Mouse (Mus musculus) hindbrain, embryonic 13.5 days (tissue): ENCODE measurements around the gene Qdpr. TPM values are rescaled to one million over a fixed set of nuclear protein-coding genes. Genes with fewer than 3 reads are reported as not detected.

ENCODE experiments used
- ATAC-seq: fragments of 200-750 bp; cut with Nextera tagmentation; 2 replicates; pipeline ENCODE4 v1.8.0; 2017; ENCODE audit warnings: moderate TSS enrichment; ENCODE audit not compliant: low FRiP score
- H3K27ac ChIP-seq: fragments of 300-500 bp; sonication (generic); 2 replicates; pipeline ENCODE4 v1.5.1; 2015; ENCODE audit warnings: inconsistent platforms, mild to moderate bottlenecking, moderate library complexity
- H3K27me3 ChIP-seq: fragments of 300-500 bp; sonication (generic); 2 replicates; pipeline ENCODE4 v1.6.1; 2015; ENCODE audit warnings: mild to moderate bottlenecking, inconsistent platforms
- H3K36me3 ChIP-seq: fragments of 300-500 bp; sonication (generic); 2 replicates; pipeline ENCODE4 v1.6.1; 2015; ENCODE audit warnings: mild to moderate bottlenecking, inconsistent platforms
- H3K4me1 ChIP-seq: fragments of 300-500 bp; sonication (generic); replicated peaks from 2 replicates; pipeline ENCODE4 v1.6.1; 2015; ENCODE audit warnings: inconsistent platforms
- H3K4me2 ChIP-seq: fragments of 300-500 bp; sonication (generic); 2 replicates; pipeline ENCODE4 v1.6.1; 2015; ENCODE audit warnings: inconsistent platforms, mild to moderate bottlenecking, moderate library complexity
- H3K4me3 ChIP-seq: fragments of 300-500 bp; sonication (generic); 2 replicates; pipeline ENCODE4 v1.5.1; 2015; ENCODE audit warnings: mild to moderate bottlenecking, inconsistent platforms
- H3K9ac ChIP-seq: fragments of 300-500 bp; sonication (generic); 2 replicates; pipeline ENCODE4 v1.6.1; 2015; ENCODE audit warnings: mild to moderate bottlenecking, inconsistent platforms
- H3K9me3 ChIP-seq: fragments of 300-500 bp; sonication (generic); 2 replicates; pipeline ENCODE4 v1.6.1; 2016; ENCODE audit warnings: inconsistent platforms
- WGBS: fragments of 180-500 bp; shearing (Covaris S2); methylation state at CpG from one replicate; pipeline ENCODE4 v1.1.7; 2015; 5-methylcytosine and 5-hydroxymethylcytosine counted together
- polyA plus RNA-seq: library from polyadenylated mRNA; unstranded; fragments of >200 nt; fragmentation: Nextera tagmentation; extraction: Ambion mirVana; gene quantifications from 2 replicates; pipeline ENCODE4 v1.2.1, GENCODE M21; 2015

Gene Qdpr
- polyA plus RNA-seq, 1 experiment from 2014 or later = 113 TPM

DNA sequence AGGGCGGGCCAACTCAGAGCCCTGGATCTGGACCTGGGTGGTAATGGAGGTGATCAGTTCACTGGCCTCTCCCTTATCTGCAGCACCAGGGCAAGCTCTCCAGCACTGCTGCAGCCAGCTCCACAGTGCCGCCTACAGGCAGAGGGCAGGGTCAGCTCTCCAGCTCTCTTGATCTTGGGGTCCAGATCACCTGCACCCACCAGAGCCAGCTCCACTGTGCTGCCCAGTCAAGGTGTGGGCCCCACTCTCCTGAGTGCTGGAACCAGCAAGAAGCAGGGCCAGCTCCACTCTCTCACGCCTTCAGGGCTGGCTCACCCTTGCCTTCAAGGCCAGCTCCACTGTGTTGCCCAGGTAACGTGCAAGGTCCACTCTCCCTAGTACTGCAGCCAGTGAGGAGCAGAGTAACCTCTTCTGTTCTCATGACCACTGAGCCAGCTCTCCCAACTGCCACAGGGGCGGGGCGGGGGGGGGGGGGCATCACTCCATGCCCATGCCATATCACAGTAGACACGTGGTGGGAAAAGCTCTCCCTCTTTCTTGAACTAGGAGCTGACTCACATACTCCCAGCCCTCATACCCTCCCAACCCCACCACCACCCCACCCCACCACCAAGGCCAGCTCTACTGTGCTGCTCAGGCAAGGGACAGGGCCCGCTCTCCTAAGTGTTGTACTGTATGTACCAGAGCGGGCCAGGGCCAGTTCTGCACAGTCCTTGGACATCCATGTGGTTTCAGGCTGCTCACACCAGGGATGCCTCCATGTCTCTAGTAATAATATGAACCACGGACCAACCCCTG lies 30.0 kb downstream of the Qdpr start:
- Histone ChIP-seq H3K4me1 (no peaks in the 10 kb centered on the region), H3K36me3 (no peaks in the 10 kb centered on the region), H3K4me3 (no peak overlapping the region), H3K9me3 (no peaks in the 10 kb centered on the region), H3K9ac (no peak overlapping the region), H3K27me3 (no peaks in the 10 kb centered on the region), H3K4me2 (no peak overlapping the region), H3K27ac (no peak overlapping the region)
- 76% methylated on average over 10 of the region's 10 CpGs for WGBS
- ATAC-seq = peak; percentile 52; the same call in 1 of the 2 replicates

DNA sequence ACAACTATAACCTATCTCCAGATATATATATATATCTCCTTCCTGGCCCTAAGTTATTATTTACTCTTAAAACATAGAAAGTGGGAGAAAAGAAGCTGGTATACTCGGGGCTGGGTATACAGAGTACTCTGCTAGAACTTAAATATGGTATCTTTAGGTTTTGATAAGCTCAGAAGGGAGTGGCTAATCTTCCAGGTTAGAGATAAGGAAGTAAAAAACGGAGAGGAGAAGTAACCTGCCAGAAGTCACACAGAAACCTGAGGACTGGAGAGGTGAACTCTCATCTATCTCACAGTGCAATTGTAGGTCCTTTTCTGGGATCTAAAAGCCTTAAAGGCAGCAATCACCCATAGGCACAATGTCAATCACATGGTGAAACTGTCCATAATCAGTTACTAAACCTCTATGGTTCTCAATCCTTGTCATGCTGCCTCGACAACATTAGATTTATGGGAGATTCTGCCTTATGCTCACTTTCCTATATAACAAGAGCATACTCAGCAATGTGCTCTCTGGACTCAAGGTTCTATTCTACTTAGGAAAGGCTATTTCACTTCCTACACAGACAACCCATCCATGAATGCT lies 32.1 kb downstream of the Qdpr start:
- 80% methylated on average over 3 of the region's 3 CpGs for WGBS

DNA sequence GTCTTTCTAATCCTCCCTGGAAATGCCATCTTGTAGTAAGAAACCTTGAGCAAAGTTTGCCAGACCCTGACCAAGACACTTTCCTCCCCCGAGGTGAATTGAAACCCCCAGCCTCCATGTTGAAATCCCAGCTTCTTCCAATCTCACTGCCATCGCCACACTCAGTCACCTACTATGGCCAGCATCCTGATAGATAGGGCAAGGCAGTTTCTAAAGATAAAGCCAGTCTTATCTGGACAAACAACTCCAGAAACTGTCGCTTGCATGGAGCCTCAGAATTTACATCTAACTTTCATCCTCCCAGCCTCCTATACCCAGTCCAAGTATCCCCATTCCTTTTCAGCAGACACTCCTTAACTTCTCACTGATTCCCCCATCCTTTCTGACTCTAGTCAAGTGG lies 33.6 kb downstream of the Qdpr start:
- no peaks in the 10 kb centered on the region for H3K27me3 ChIP-seq
- H3K36me3 ChIP-seq = no peaks in the 10 kb centered on the region
- no peak overlapping the region for H3K4me2 ChIP-seq
- H3K9me3 ChIP-seq = no peaks in the 10 kb centered on the region
- no peak overlapping the region for H3K27ac ChIP-seq
- no peak overlapping the region for H3K9ac ChIP-seq
- 86% methylated on average over 3 of the region's 3 CpGs for WGBS
- ATAC-seq = no peak
- no peaks in the 10 kb centered on the region for H3K4me1 ChIP-seq
- no peak overlapping the region for H3K4me3 ChIP-seq

More for the DNA sequence above, 32.1 kb downstream of the Qdpr start:
- no peaks in the 10 kb centered on the region for H3K27me3 ChIP-seq
- no peaks in the 10 kb centered on the region for H3K9me3 ChIP-seq
- no peaks in the 10 kb centered on the region for H3K4me1 ChIP-seq
- H3K27ac ChIP-seq = no peak overlapping the region
- ATAC-seq = no peak
- H3K4me2 ChIP-seq = no peak overlapping the region
- H3K9ac ChIP-seq = no peak overlapping the region
- H3K36me3 ChIP-seq = no peaks in the 10 kb centered on the region
- no peak overlapping the region for H3K4me3 ChIP-seq

DNA sequence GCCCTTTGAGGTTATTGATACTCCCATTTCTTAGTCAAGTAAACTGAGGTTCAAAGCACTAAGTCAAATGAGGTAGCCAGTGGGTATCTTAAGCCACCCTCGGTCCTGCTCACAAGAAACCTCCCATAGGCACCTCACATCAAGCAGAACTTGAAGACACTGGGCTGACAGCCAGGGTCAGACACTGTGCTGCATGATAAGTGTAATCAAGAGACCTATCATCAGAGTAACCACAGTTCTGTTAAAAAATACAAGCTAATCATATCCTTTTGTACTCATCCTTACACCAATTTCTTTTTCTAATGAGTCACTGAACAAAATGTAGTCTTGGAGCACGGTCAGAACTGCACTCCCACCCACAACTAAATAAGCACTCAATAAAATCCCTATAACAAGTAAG lies 43.9 kb downstream of the Qdpr start:
- no peak overlapping the region for H3K4me2 ChIP-seq
- WGBS = 82% methylated on average over 2 of the region's 2 CpGs

DNA sequence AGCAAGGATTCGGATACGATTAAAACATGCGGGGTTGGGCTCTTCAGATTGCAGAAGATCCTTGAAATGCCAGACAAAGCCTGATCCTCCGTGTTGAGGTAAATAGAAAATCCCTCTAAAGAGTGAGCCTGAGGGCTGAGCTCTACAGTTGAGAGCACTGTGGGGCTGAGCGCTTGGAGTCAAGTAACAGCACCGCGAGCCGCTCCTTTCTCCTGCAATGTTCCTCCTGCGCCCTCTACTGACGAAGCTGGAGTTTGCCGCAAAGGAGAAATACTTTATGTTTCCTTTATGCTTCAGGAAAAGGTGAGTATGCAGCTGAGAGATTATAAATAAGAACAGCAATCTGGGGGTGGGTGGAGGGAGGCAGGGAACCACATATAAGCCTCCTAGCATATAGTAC lies 47.4 kb downstream of the Qdpr start:
- H3K4me2 ChIP-seq = no peak overlapping the region

More for the DNA sequence above, 43.9 kb downstream of the Qdpr start:
- H3K4me1 ChIP-seq = no peaks in the 10 kb centered on the region
- H3K27ac ChIP-seq = no peak overlapping the region
- H3K27me3 ChIP-seq = no peaks in the 10 kb centered on the region
- no peak overlapping the region for H3K9ac ChIP-seq
- no peak overlapping the region for H3K4me3 ChIP-seq
- H3K9me3 ChIP-seq = no peaks in the 10 kb centered on the region
- no peaks in the 10 kb centered on the region for H3K36me3 ChIP-seq
- ATAC-seq = no peak

DNA sequence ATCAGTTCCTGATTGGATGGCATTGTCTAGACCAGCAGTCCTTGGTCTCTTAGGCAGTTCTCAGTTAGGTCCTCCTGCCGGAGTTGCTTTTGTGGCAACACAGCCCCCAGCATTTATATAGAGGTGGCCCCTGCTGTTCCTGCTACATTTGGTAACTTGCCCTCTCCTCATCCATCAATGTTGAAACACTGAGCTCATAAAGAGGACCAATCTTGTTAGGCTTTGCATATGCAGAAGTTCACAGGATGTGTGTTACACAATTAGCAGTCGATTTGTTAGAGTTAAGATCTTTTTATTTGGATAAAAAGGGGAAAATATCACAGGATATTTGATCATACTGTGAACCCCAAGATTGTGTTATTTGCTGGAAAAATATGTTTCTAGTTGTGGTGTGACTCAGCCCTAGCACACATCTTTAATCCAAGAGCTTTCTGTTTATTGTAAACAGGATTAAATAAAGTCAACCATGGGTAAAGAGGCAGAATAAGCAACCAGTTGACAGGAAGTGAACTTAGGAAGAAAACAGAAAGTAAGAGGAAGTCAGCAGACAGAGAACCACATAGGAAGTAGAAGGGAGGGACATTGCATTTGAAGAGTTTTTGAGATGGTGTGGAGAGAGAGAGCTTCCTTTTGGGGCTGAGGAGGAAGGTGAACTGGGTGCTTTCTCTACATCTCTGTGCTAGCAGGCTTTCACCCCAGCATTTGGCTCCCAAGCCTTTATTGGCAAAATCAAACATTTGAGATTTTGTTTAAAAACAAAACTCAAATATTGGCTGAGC lies 65.8 kb downstream of the Qdpr start:
- WGBS = 63% methylated on average over 2 of the region's 2 CpGs
- H3K4me3 ChIP-seq = no peak overlapping the region
- no peaks in the 10 kb centered on the region for H3K36me3 ChIP-seq
- no peak overlapping the region for H3K4me2 ChIP-seq
- H3K27ac ChIP-seq = no peak overlapping the region
- H3K9ac ChIP-seq = no peak overlapping the region
- ATAC-seq = no peak
- no peaks in the 10 kb centered on the region for H3K27me3 ChIP-seq
- H3K4me1 ChIP-seq = no peaks in the 10 kb centered on the region
- no peaks in the 10 kb centered on the region for H3K9me3 ChIP-seq

More for the DNA sequence above, 47.4 kb downstream of the Qdpr start:
- H3K27ac ChIP-seq = no peak overlapping the region
- H3K9ac ChIP-seq = no peak overlapping the region
- H3K4me1 ChIP-seq = no peaks in the 10 kb centered on the region
- WGBS = 15% methylated on average over 11 of the region's 11 CpGs
- no peaks in the 10 kb centered on the region for H3K27me3 ChIP-seq
- no peaks in the 10 kb centered on the region for H3K9me3 ChIP-seq
- H3K4me3 ChIP-seq = no peak overlapping the region
- no peaks in the 10 kb centered on the region for H3K36me3 ChIP-seq
- peak; percentile 71; the same call in 1 of the 2 replicates for ATAC-seq

Other genes starting within 250 kb of the Qdpr start
- gene Clrn2, start 3.5 kb upstream of the Qdpr start, polyA plus RNA-seq = 0.18 and 0.43 TPM in 2 replicates
- 31.5 and 35.1 TPM in 2 replicates for gene Lap3, start 43.1 kb upstream of the Qdpr start, polyA plus RNA-seq
- 264 and 272 TPM in 2 replicates for gene Med28, start 70.0 kb upstream of the Qdpr start, polyA plus RNA-seq
- gene Fam184b, start 189.4 kb upstream of the Qdpr start, polyA plus RNA-seq = 2.1 and 3.1 TPM in 2 replicates
- gene Ncapg, start 219.7 kb upstream of the Qdpr start, polyA plus RNA-seq = 11.9 and 12.2 TPM in 2 replicates